Mouse (Mus musculus): ENCODE data around the gene Ap2s1. TPM values are rescaled to one million over a fixed set of nuclear protein-coding genes. Genes with fewer than 3 reads are reported as not detected.

The Ap2s1 gene
- polyA plus RNA-seq, 1 experiment from 2014 or later = 272 TPM

GRCm38 (mm10) chr7:16782555-16783125 lies 44.4 kb downstream of the Ap2s1 start:
- peaks cover 6% of the 10 kb centered on the region for H3K36me3 ChIP-seq
- H3K27ac ChIP-seq = no peak overlapping the region
- peak overlapping the region; percentile 59 for H3K4me3 ChIP-seq (replicated peaks)
- peak overlapping the region; percentile 92 for H3K4me2 ChIP-seq
- peaks cover 25% of the 10 kb centered on the region for H3K4me1 ChIP-seq
- no peaks in the 10 kb centered on the region for H3K27me3 ChIP-seq (replicated peaks)
- 8% methylated on average over 11 of the region's 11 CpGs for WGBS
- no peaks in the 10 kb centered on the region for H3K9me3 ChIP-seq
- no peak for ATAC-seq (ENCODE audit: insufficient read depth, low FRiP score, low read depth)
- peak overlapping the region; percentile 66 for H3K9ac ChIP-seq

- Histone ChIP-seq H3K36me3 (peaks cover 11% of the 10 kb centered on the region), H3K4me2 (peak overlapping the region; percentile 92), H3K27me3 (replicated peaks) (no peaks in the 10 kb centered on the region), H3K9ac (peak overlapping the region; percentile 29), H3K9me3 (no peaks in the 10 kb centered on the region), H3K4me3 (replicated peaks) (peak overlapping the region; percentile 59), H3K4me1 (peaks cover 25% of the 10 kb centered on the region), H3K27ac (peak overlapping the region; percentile 63; the same call in 1 of the 2 replicates)
- 29% methylated on average over 10 of the region's 10 CpGs for WGBS
- ATAC-seq (ENCODE audit: insufficient read depth, low FRiP score, low read depth) = peak; percentile 63; the same call in 1 of the 2 replicates
These were observed 45.0 kb downstream of the Ap2s1 start for GRCm38 (mm10) chr7:16783224-16783688.

- peak overlapping the region; percentile 92 for H3K4me2 ChIP-seq
- peaks cover 12% of the 10 kb centered on the region for H3K36me3 ChIP-seq
- no peak for ATAC-seq (ENCODE audit: insufficient read depth, low FRiP score, low read depth)
- H3K4me3 ChIP-seq (replicated peaks) = peak overlapping the region; percentile 59
- peak overlapping the region; percentile 63 for H3K27ac ChIP-seq
- H3K9ac ChIP-seq = peak overlapping the region; percentile 29
- peaks cover 25% of the 10 kb centered on the region for H3K4me1 ChIP-seq
- no peaks in the 10 kb centered on the region for H3K9me3 ChIP-seq
- WGBS = 41% methylated on average over 17 of the region's 17 CpGs
- H3K27me3 ChIP-seq (replicated peaks) = no peaks in the 10 kb centered on the region
These were observed 45.7 kb downstream of the Ap2s1 start for GRCm38 (mm10) chr7:16783758-16784415.

- H3K9ac ChIP-seq = no peak overlapping the region
- peaks cover 12% of the 10 kb centered on the region for H3K36me3 ChIP-seq
- H3K4me3 ChIP-seq (replicated peaks) = peak overlapping the region; percentile 59; the same call in 1 of the 2 replicates
- H3K4me1 ChIP-seq = peaks cover 25% of the 10 kb centered on the region
- no peak for ATAC-seq (ENCODE audit: insufficient read depth, low FRiP score, low read depth)
- no peaks in the 10 kb centered on the region for H3K27me3 ChIP-seq (replicated peaks)
- H3K27ac ChIP-seq = no peak overlapping the region
- no peaks in the 10 kb centered on the region for H3K9me3 ChIP-seq
- H3K4me2 ChIP-seq = peak overlapping the region; percentile 92
- 78% methylated on average over 10 of the region's 10 CpGs for WGBS
These were observed 46.3 kb downstream of the Ap2s1 start for GRCm38 (mm10) chr7:16784498-16784976.

- Histone ChIP-seq H3K9ac (no peak overlapping the region), H3K27ac (no peak overlapping the region), H3K9me3 (no peaks in the 10 kb centered on the region), H3K36me3 (peaks cover 15% of the 10 kb centered on the region), H3K4me3 (replicated peaks) (no peak overlapping the region), H3K4me2 (no peak overlapping the region), H3K4me1 (peaks cover 24% of the 10 kb centered on the region), H3K27me3 (replicated peaks) (no peaks in the 10 kb centered on the region)
- WGBS = 84% methylated on average over 8 of the region's 8 CpGs
- no peak for ATAC-seq (ENCODE audit: insufficient read depth, low FRiP score, low read depth)
These were observed 47.4 kb downstream of the Ap2s1 start for GRCm38 (mm10) chr7:16785541-16786083.

- H3K4me3 ChIP-seq (replicated peaks) = no peak overlapping the region
- peaks cover 18% of the 10 kb centered on the region; the same call in 1 of the 2 replicates for H3K36me3 ChIP-seq
- peak overlapping the region; percentile 71 for H3K27ac ChIP-seq
- no peak overlapping the region for H3K4me2 ChIP-seq
- no peaks in the 10 kb centered on the region for H3K27me3 ChIP-seq (replicated peaks)
- ATAC-seq (ENCODE audit: insufficient read depth, low FRiP score, low read depth) = peak; percentile 75
- peaks cover 10% of the 10 kb centered on the region for H3K4me1 ChIP-seq
- H3K9ac ChIP-seq = no peak overlapping the region
- H3K9me3 ChIP-seq = no peaks in the 10 kb centered on the region
- 23% methylated on average over 5 of the region's 5 CpGs for WGBS
These were observed 54.1 kb downstream of the Ap2s1 start for GRCm38 (mm10) chr7:16792316-16792715.

GRCm38 (mm10) chr7:16793010-16793725 lies 55.0 kb downstream of the Ap2s1 start:
- Histone ChIP-seq H3K9ac (no peak overlapping the region), H3K27me3 (replicated peaks) (no peaks in the 10 kb centered on the region), H3K4me1 (peaks cover 10% of the 10 kb centered on the region), H3K4me2 (no peak overlapping the region), H3K27ac (peak overlapping the region; percentile 71; the same call in 1 of the 2 replicates), H3K4me3 (replicated peaks) (no peak overlapping the region), H3K9me3 (no peaks in the 10 kb centered on the region), H3K36me3 (peaks cover 19% of the 10 kb centered on the region; the same call in 1 of the 2 replicates)
- ATAC-seq (ENCODE audit: insufficient read depth, low FRiP score, low read depth) = no peak
- 78% methylated on average over 19 of the region's 19 CpGs for WGBS

- WGBS = 92% methylated on average over 5 of the region's 5 CpGs
- no peak overlapping the region for H3K27ac ChIP-seq
- H3K27me3 ChIP-seq (replicated peaks) = no peaks in the 10 kb centered on the region
- H3K4me3 ChIP-seq (replicated peaks) = no peak overlapping the region
- H3K9me3 ChIP-seq = no peaks in the 10 kb centered on the region
- no peak overlapping the region for H3K4me2 ChIP-seq
- peaks cover 22% of the 10 kb centered on the region; the same call in 1 of the 2 replicates for H3K36me3 ChIP-seq
- peaks cover 10% of the 10 kb centered on the region for H3K4me1 ChIP-seq
- no peak for ATAC-seq (ENCODE audit: insufficient read depth, low FRiP score, low read depth)
- H3K9ac ChIP-seq = no peak overlapping the region
These were observed 56.7 kb downstream of the Ap2s1 start for GRCm38 (mm10) chr7:16794886-16795285.

Other genes starting within 250 kb of the Ap2s1 start
- gene Arhgap35, start 123.4 kb upstream of the Ap2s1 start, polyA plus RNA-seq (2015; fragmentation: Nextera tagmentation; extraction: Ambion mirVana) = 12.0 and 13.0 TPM in 2 replicates
- gene Ceacam15, start 62.7 kb upstream of the Ap2s1 start, polyA plus RNA-seq (2015; fragmentation: Nextera tagmentation; extraction: Ambion mirVana) = not detected in 2 replicates
- not detected in 2 replicates for gene Ceacam9, start 16.5 kb upstream of the Ap2s1 start, polyA plus RNA-seq (2015; fragmentation: Nextera tagmentation; extraction: Ambion mirVana)
- gene Slc1a5, start 42.9 kb downstream of the Ap2s1 start, polyA plus RNA-seq (2015; fragmentation: Nextera tagmentation; extraction: Ambion mirVana) = 64.2 and 66.3 TPM in 2 replicates
- gene Strn4, start 77.5 kb downstream of the Ap2s1 start, polyA plus RNA-seq (2015; fragmentation: Nextera tagmentation; extraction: Ambion mirVana) = 87.2 and 89.4 TPM in 2 replicates
- 28.4 and 29.1 TPM in 2 replicates for gene Fkrp, start 78.3 kb downstream of the Ap2s1 start, polyA plus RNA-seq (2015; fragmentation: Nextera tagmentation; extraction: Ambion mirVana)
- gene Prkd2, start 104.5 kb downstream of the Ap2s1 start, polyA plus RNA-seq (2015; fragmentation: Nextera tagmentation; extraction: Ambion mirVana) = 11.6 and 12.2 TPM in 2 replicates
- 3.9 and 4.6 TPM in 2 replicates for gene Dact3, start 136.9 kb downstream of the Ap2s1 start, polyA plus RNA-seq (2015; fragmentation: Nextera tagmentation; extraction: Ambion mirVana)
- 8.9 and 9.8 TPM in 2 replicates for gene Gng8, start 153.4 kb downstream of the Ap2s1 start, polyA plus RNA-seq (2015; fragmentation: Nextera tagmentation; extraction: Ambion mirVana)
- 2.4 and 2.5 TPM in 2 replicates for gene Ptgir, start 168.1 kb downstream of the Ap2s1 start, polyA plus RNA-seq (2015; fragmentation: Nextera tagmentation; extraction: Ambion mirVana)
- gene Calm3, start 185.7 kb downstream of the Ap2s1 start, polyA plus RNA-seq (2015; fragmentation: Nextera tagmentation; extraction: Ambion mirVana) = 101 and 113 TPM in 2 replicates
- 10.2 and 12.7 TPM in 2 replicates for gene Pnmal2, start 206.3 kb downstream of the Ap2s1 start, polyA plus RNA-seq (2015; fragmentation: Nextera tagmentation; extraction: Ambion mirVana)
- gene Pnmal1, start 221.3 kb downstream of the Ap2s1 start, polyA plus RNA-seq (2015; fragmentation: Nextera tagmentation; extraction: Ambion mirVana) = 2.9 and 3.6 TPM in 2 replicates
- 0.31 and 0.34 TPM in 2 replicates for gene Gm42372, start 244.7 kb downstream of the Ap2s1 start, polyA plus RNA-seq (2015; fragmentation: Nextera tagmentation; extraction: Ambion mirVana)

All from stomach, embryonic 15.5 days (tissue).